Mouse (Mus musculus) lung, embryonic 14.5 days (tissue): ENCODE results near the gene Polr1d. TPM values are rescaled to one million over a fixed set of nuclear protein-coding genes. Genes with fewer than 3 reads are reported as not detected.

ENCODE experiments used
- ATAC-seq: fragments of 200-750 bp; cut with Nextera tagmentation; 2 replicates; pipeline ENCODE4 v1.8.0; 2017; ENCODE audit warnings: mild to moderate bottlenecking, moderate TSS enrichment, moderate library complexity; ENCODE audit not compliant: insufficient read depth
- DNase-seq: peaks from one replicate; pipeline ENCODE4 v3.0.0-alpha.2; 2015
- H3K27ac ChIP-seq: fragments of 300-500 bp; sonication (generic); 2 replicates; pipeline ENCODE4 v1.5.1; 2014; ENCODE audit warnings: low read depth, mild to moderate bottlenecking, moderate library complexity
- H3K27me3 ChIP-seq: fragments of 300-500 bp; sonication (generic); 2 replicates; pipeline ENCODE4 v1.6.1; 2014; ENCODE audit warnings: low read length, control low read depth; ENCODE audit not compliant: insufficient read depth
- H3K36me3 ChIP-seq: fragments of 300-500 bp; sonication (generic); 2 replicates; pipeline ENCODE4 v1.6.1; 2014; ENCODE audit warnings: control low read depth; ENCODE audit not compliant: insufficient read depth
- H3K4me1 ChIP-seq: fragments of 300-500 bp; sonication (generic); 2 replicates; pipeline ENCODE4 v1.6.1; 2014; ENCODE audit warnings: antibody characterized with exemption, control low read depth; ENCODE audit not compliant: insufficient read depth
- H3K4me2 ChIP-seq: fragments of 300-500 bp; sonication (generic); 2 replicates; pipeline ENCODE4 v1.6.1; 2014; ENCODE audit warnings: mild to moderate bottlenecking
- H3K4me3 ChIP-seq: fragments of 300-500 bp; sonication (generic); 2 replicates; pipeline ENCODE4 v1.5.1; 2014; ENCODE audit warnings: low read depth, low read length
- H3K9ac ChIP-seq: fragments of 300-500 bp; sonication (generic); 2 replicates; pipeline ENCODE4 v1.6.1; 2014
- H3K9me3 ChIP-seq: fragments of 300-500 bp; sonication (generic); 2 replicates; pipeline ENCODE4 v1.6.1; 2016; ENCODE audit warnings: low read depth, low read length, control low read depth
- CTCF ChIP-seq: IDR thresholded peaks from 2 replicates; pipeline ENCODE4 v1.5.1; 2016; ENCODE audit warnings: antibody characterized with exemption, low read depth
- WGBS: fragments of 180-500 bp; shearing (Covaris S2); extraction: QIAGEN DNeasy Blood & Tissue Kit; methylation state at CpG from one replicate; pipeline ENCODE4 v1.1.7; 2014; 5-methylcytosine and 5-hydroxymethylcytosine counted together
- polyA plus RNA-seq: library from polyadenylated mRNA; unstranded; fragments of >200 nt; fragmentation: Nextera tagmentation; extraction: Ambion mirVana; gene quantifications from 2 replicates; pipeline ENCODE4 v1.2.1, GENCODE M21; 2014

Gene Polr1d
- polyA plus RNA-seq, 1 experiment from 2014 or later: 123 TPM

- no peak overlapping the region for H3K27ac ChIP-seq
- no peaks in the 10 kb centered on the region for H3K36me3 ChIP-seq
- ATAC-seq: no peak
- H3K4me2 ChIP-seq: no peak overlapping the region
- no peaks in the 10 kb centered on the region for H3K9me3 ChIP-seq
- H3K27me3 ChIP-seq: no peaks in the 10 kb centered on the region
- no peaks in the 10 kb centered on the region for H3K4me1 ChIP-seq
- no peak for TF ChIP-seq CTCF
- DNase-seq: no peak
- no peak overlapping the region for H3K4me3 ChIP-seq
- 47% methylated on average over 13 of the region's 13 CpGs for WGBS
- no peak overlapping the region for H3K9ac ChIP-seq
Measured at GRCm38 (mm10) chr5:147135994-147136393, 59.1 kb downstream of the Polr1d start.

DNA sequence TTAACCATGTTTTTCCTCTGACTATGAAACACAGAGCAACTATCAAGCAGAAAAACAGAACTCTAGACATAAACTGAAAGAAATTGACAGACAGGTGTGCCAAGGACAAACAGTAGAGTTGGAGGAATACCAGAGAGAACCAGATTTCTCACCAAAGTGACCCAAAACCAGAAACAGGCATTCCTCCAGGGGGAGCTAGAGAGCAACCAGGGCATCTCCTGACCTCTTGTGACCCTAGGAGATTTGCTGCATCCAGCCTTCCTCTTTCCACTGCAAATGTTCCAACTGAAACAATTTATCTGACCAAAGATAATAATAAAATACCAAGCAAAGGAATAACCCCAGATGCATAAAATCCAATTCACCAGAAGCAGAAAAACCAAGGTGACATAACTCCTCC is 70.5 kb downstream of the Polr1d start:
- Histone ChIP-seq H3K4me1 (no peaks in the 10 kb centered on the region), H3K36me3 (no peaks in the 10 kb centered on the region), H3K4me2 (no peak overlapping the region), H3K9ac (no peak overlapping the region), H3K9me3 (0 out of 2 replicates have a peak, but pooled peaks cover 3% of the 10 kb centered on the region), H3K4me3 (no peak overlapping the region), H3K27me3 (no peaks in the 10 kb centered on the region), H3K27ac (no peak overlapping the region)
- peak; percentile 34 for TF ChIP-seq CTCF
- DNase-seq (no peak), ATAC-seq (no peak)

- Histone ChIP-seq H3K4me3 (no peak overlapping the region), H3K9ac (no peak overlapping the region), H3K27me3 (peaks cover 4% of the 10 kb centered on the region; the same call in 1 of the 2 replicates), H3K4me1 (no peaks in the 10 kb centered on the region), H3K36me3 (no peaks in the 10 kb centered on the region), H3K9me3 (no peaks in the 10 kb centered on the region), H3K4me2 (no peak overlapping the region), H3K27ac (no peak overlapping the region)
- no peak for TF ChIP-seq CTCF
- ATAC-seq (no peak), DNase-seq (no peak)
- 10% methylated on average over 13 of the region's 13 CpGs for WGBS
Measured at GRCm38 (mm10) chr5:147154806-147155371, 78.0 kb downstream of the Polr1d start.

DNA sequence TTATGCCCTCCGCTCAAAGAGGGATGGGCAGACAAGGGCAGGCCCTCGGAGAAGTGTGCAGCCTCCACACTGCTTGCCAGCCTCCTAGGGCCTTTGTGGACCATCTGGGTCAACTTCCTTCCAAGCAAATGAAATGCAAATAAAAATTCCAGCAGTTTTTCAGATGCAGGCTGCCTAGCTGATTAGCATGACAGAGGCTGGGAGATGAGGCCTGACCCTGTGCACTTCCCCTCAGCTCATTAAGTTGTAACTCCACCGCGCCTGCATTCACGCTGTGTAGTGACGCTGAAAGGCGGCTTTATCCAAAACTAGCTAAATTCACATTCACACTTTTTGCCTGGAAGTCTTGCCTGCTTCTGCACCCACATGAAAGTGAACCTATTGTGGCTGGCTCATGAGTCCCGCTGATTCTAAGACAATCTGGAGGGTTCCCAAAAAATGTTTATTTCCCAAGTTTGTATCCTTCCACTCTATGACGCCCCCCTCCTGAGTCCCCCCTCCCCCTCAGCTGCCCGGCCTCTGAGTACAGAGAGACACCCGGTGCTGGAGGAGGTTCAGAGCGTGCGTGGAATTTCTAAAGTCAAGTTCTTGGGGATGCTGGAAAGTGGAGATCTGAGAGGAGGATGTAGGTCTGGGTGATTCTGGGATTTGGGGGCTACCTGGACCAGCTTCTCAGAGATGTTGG is 78.7 kb downstream of the Polr1d start:
- no peak for ATAC-seq
- no peak overlapping the region for H3K4me2 ChIP-seq

DNA sequence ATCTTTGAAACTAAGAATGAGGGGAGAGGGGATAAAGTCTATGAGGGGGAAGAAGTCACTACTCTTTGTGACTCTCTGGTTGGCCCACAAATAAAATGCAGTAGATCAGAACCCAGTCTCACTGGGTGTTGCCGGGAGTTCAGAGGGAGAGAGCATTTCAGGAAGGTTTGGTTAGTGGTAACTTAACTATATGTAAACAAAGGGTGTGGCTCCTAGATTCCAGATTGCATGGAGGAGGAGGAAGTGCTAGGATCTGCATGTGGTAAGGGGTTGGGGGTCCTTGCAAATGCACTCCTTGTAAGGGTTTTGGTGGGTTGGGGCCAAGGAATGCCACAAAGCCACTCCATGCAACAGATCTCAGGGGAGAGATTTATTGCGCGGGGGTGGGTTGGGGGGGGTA is 79.5 kb downstream of the Polr1d start:
- no peak for TF ChIP-seq CTCF
- Histone ChIP-seq H3K4me3 (no peak overlapping the region), H3K9ac (no peak overlapping the region), H3K4me1 (no peaks in the 10 kb centered on the region), H3K4me2 (no peak overlapping the region), H3K36me3 (no peaks in the 10 kb centered on the region), H3K27ac (no peak overlapping the region), H3K27me3 (peaks cover 4% of the 10 kb centered on the region; the same call in 1 of the 2 replicates), H3K9me3 (no peaks in the 10 kb centered on the region)
- DNase-seq (no peak), ATAC-seq (no peak)
- 17% methylated on average over 3 of the region's 3 CpGs for WGBS

More for the DNA sequence above, 78.7 kb downstream of the Polr1d start:
- TF ChIP-seq CTCF: no peak
- Histone ChIP-seq H3K27me3 (peaks cover 4% of the 10 kb centered on the region; the same call in 1 of the 2 replicates), H3K36me3 (no peaks in the 10 kb centered on the region), H3K27ac (no peak overlapping the region), H3K9me3 (no peaks in the 10 kb centered on the region), H3K4me3 (no peak overlapping the region), H3K9ac (no peak overlapping the region), H3K4me1 (no peaks in the 10 kb centered on the region)
- DNase-seq: peak; percentile 10
- 13% methylated on average over 13 of the region's 13 CpGs for WGBS

DNA sequence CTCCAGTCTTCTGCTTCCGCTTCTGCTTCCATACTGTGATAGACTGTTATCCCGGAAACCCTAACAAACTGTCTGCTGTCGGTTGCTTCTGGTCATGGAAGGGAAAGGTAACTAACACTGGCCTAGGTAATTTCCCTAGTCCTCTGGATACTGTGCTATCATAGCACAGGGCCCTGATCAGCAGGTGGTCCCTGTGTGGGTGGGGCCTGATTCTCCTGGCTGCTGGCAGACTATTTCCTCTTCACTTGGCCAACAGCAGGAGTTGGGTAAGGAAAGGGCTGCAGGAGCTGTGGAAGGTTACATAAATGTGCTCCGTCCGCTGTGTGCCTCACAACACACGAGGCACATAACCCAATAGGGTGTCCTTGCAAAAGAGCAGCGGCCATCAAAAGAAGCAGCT is 80.6 kb downstream of the Polr1d start:
- Histone ChIP-seq H3K4me3 (no peak overlapping the region), H3K9me3 (no peaks in the 10 kb centered on the region), H3K27me3 (peaks cover 4% of the 10 kb centered on the region; the same call in 1 of the 2 replicates), H3K4me2 (no peak overlapping the region), H3K36me3 (no peaks in the 10 kb centered on the region), H3K27ac (no peak overlapping the region), H3K9ac (no peak overlapping the region), H3K4me1 (no peaks in the 10 kb centered on the region)
- no peak for ATAC-seq
- 61% methylated on average over 7 of the region's 7 CpGs for whole genome bisulfite sequencing
- no peak for DNase-seq
- TF ChIP-seq CTCF: no peak

DNA sequence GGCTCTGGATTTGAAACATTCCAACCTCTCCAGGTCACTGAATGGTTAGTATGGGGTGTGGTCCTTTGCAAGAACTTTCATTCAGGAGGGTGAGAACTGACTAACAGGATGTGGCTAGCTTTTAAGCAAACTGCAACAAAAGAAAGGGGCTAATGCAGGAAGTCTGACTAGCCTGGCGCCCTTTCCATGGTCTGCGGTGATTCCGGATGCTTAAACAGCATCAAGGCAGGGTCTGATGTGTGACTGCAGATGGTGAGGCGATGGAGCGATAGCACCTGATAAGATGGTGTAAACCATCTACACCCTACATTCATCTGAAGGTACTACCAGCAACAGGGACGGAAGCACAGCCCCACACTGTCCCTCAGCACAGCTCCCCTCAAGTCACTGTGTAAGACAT is 82.5 kb downstream of the Polr1d start:
- no peak overlapping the region for H3K27ac ChIP-seq
- H3K27me3 ChIP-seq: peaks cover 4% of the 10 kb centered on the region; the same call in 1 of the 2 replicates
- 69% methylated on average over 6 of the region's 6 CpGs for WGBS
- ATAC-seq: no peak
- no peaks in the 10 kb centered on the region for H3K4me1 ChIP-seq
- H3K9ac ChIP-seq: no peak overlapping the region
- H3K9me3 ChIP-seq: no peaks in the 10 kb centered on the region
- H3K36me3 ChIP-seq: no peaks in the 10 kb centered on the region
- TF ChIP-seq CTCF: no peak
- H3K4me2 ChIP-seq: no peak overlapping the region
- H3K4me3 ChIP-seq: no peak overlapping the region
- no peak for DNase-seq
